Mouse (Mus musculus): ENCODE data around the gene Gm7579. TPM values are rescaled to one million over a fixed set of nuclear protein-coding genes. Genes with fewer than 3 reads are reported as not detected.

Gm7579 gene
- polyA plus RNA-seq (2017; shearing (Covaris generic)): not detected

GRCm38 (mm10) chr7:142211559-142211958 lies at the start of gene Gm7579:
Gene Gm7579 (plus strand): TSS chr7:142211859.

GRCm38 (mm10) chr7:142165639-142166038 lies 46.0 kb upstream of the Gm7579 start, which contains the start of gene Gm4553:
Gene Gm4553 (minus strand): TSS chr7:142165739.

GRCm38 (mm10) chr7:142175905-142176304 lies 35.8 kb upstream of the Gm7579 start, which contains the start of gene Krtap5-2:
Gene Krtap5-2 (minus strand): TSS chr7:142176005.

GRCm38 (mm10) chr7:142190289-142190688 lies 21.4 kb upstream of the Gm7579 start, which contains the start of gene Gm10153:
Gene Gm10153 (minus strand): TSS chr7:142190389.

GRCm38 (mm10) chr7:142201064-142201463 lies 10.6 kb upstream of the Gm7579 start, which contains the start of gene Krtap5-3:
Gene Krtap5-3 (plus strand): TSS chr7:142201364.

GRCm38 (mm10) chr7:142229871-142230270 lies 18.2 kb downstream of the Gm7579 start, which contains the start of gene Krtap5-5:
Gene Krtap5-5 (minus strand): TSS chr7:142229971.

GRCm38 (mm10) chr7:142240978-142241377 lies 29.3 kb downstream of the Gm7579 start, which contains the start of gene Gm40460:
Gene Gm40460 (minus strand): TSS chr7:142241078.

GRCm38 (mm10) chr7:142258254-142258653 lies 46.6 kb downstream of the Gm7579 start, which contains the start of gene Gm2431:
Gene Gm2431 (minus strand): TSS chr7:142258354.

Other genes starting within 250 kb of the Gm7579 start
- 79.6 TPM for gene Mob2, start 150.8 kb upstream of the Gm7579 start, polyA plus RNA-seq (2017; shearing (Covaris generic))
- gene Dusp8, start 116.0 kb upstream of the Gm7579 start, polyA plus RNA-seq (2017; shearing (Covaris generic)): not detected
- not detected for gene Gm45618, start 91.1 kb upstream of the Gm7579 start, polyA plus RNA-seq (2017; shearing (Covaris generic))
- not detected for gene Gm39115, start 75.8 kb upstream of the Gm7579 start, polyA plus RNA-seq (2017; shearing (Covaris generic))
- not detected for gene Gm45337, start 67.3 kb upstream of the Gm7579 start, polyA plus RNA-seq (2017; shearing (Covaris generic))
- gene Gm29735, start 54.7 kb upstream of the Gm7579 start, polyA plus RNA-seq (2017; shearing (Covaris generic)): not detected
- gene Gm4553, start 46.1 kb upstream of the Gm7579 start, polyA plus RNA-seq (2017; shearing (Covaris generic)): not detected
- gene Krtap5-2, start 35.9 kb upstream of the Gm7579 start, polyA plus RNA-seq (2017; shearing (Covaris generic)): not detected
- not detected for gene Gm10153, start 21.5 kb upstream of the Gm7579 start, polyA plus RNA-seq (2017; shearing (Covaris generic))
- not detected for gene Krtap5-3, start 10.5 kb upstream of the Gm7579 start, polyA plus RNA-seq (2017; shearing (Covaris generic))
- not detected for gene Krtap5-5, start 18.1 kb downstream of the Gm7579 start, polyA plus RNA-seq (2017; shearing (Covaris generic))
- gene Gm40460, start 29.2 kb downstream of the Gm7579 start, polyA plus RNA-seq (2017; shearing (Covaris generic)): not detected
- not detected for gene Gm2431, start 46.5 kb downstream of the Gm7579 start, polyA plus RNA-seq (2017; shearing (Covaris generic))
- gene Gm4559, start 62.5 kb downstream of the Gm7579 start, polyA plus RNA-seq (2017; shearing (Covaris generic)): not detected
- gene Krtap5-1, start 85.3 kb downstream of the Gm7579 start, polyA plus RNA-seq (2017; shearing (Covaris generic)): not detected
- gene Krtap5-4, start 91.7 kb downstream of the Gm7579 start, polyA plus RNA-seq (2017; shearing (Covaris generic)): not detected
- gene Ifitm10, start 161.9 kb downstream of the Gm7579 start, polyA plus RNA-seq (2017; shearing (Covaris generic)): 2.3 TPM
- not detected for gene Gm49369, start 170.8 kb downstream of the Gm7579 start, polyA plus RNA-seq (2017; shearing (Covaris generic))
- 417 TPM for gene Ctsd, start 176.2 kb downstream of the Gm7579 start, polyA plus RNA-seq (2017; shearing (Covaris generic))
- gene Syt8, start 223.0 kb downstream of the Gm7579 start, polyA plus RNA-seq (2017; shearing (Covaris generic)): not detected
- gene Tnni2, start 229.9 kb downstream of the Gm7579 start, polyA plus RNA-seq (2017; shearing (Covaris generic)): not detected
- gene Lsp1, start 248.9 kb downstream of the Gm7579 start, polyA plus RNA-seq (2017; shearing (Covaris generic)): 1,327 TPM